Mouse (Mus musculus) thymus, postnatal 4 days (tissue): Measurements from ENCODE around the gene Ccdc8.
"Not testable (repeated sequence)": the region's sequence is repeated elsewhere in the genome, so short reads cannot be mapped to it uniquely, and the experiment has no call there.

Experiments used
- DNase-seq: peaks from one replicate; pipeline ENCODE4 v3.0.0; 2021

The Ccdc8 gene

GRCm38 (mm10) chr7:16992451-16992807 lies at the start of gene Ccdc8:
Ccdc8 (plus strand) TSS chr7:16992708.
- no peak for DNase-seq

GRCm38 (mm10) chr7:16942861-16943260 lies 49.6 kb upstream of the Ccdc8 start:
- peak; percentile 54 for DNase-seq

- DNase-seq: peak; percentile 95
Observed at GRCm38 (mm10) chr7:16944061-16944807, 48.3 kb upstream of the Ccdc8 start, which contains the start of gene Pnmal2. Pnmal2 (plus strand) TSS chr7:16944682.

GRCm38 (mm10) chr7:16944808-16945315 lies 47.6 kb upstream of the Ccdc8 start:
- DNase-seq: no peak

GRCm38 (mm10) chr7:16945419-16945818 lies 47.1 kb upstream of the Ccdc8 start:
- peak; percentile 41 for DNase-seq

- peak; percentile 35 for DNase-seq
Observed at GRCm38 (mm10) chr7:16946441-16947348, 45.8 kb upstream of the Ccdc8 start.

GRCm38 (mm10) chr7:16947349-16947895 lies 45.1 kb upstream of the Ccdc8 start:
- DNase-seq: no peak

GRCm38 (mm10) chr7:16947959-16948361 lies 44.5 kb upstream of the Ccdc8 start:
- DNase-seq: no peak

GRCm38 (mm10) chr7:16948923-16949458 lies 43.5 kb upstream of the Ccdc8 start:
- DNase-seq: no peak

GRCm38 (mm10) chr7:16949908-16950841 lies 42.3 kb upstream of the Ccdc8 start:
- peak; percentile 91 for DNase-seq

- DNase-seq: peak; percentile 87
Observed at GRCm38 (mm10) chr7:16950861-16951635, 41.5 kb upstream of the Ccdc8 start.

GRCm38 (mm10) chr7:16953776-16954175 lies 38.7 kb upstream of the Ccdc8 start:
- DNase-seq: not testable (repeated sequence)

GRCm38 (mm10) chr7:16955712-16956111 lies 36.8 kb upstream of the Ccdc8 start:
- DNase-seq: no peak

GRCm38 (mm10) chr7:16956410-16957265 lies 35.9 kb upstream of the Ccdc8 start:
- no peak for DNase-seq

- peak; percentile 40 for DNase-seq
Observed at GRCm38 (mm10) chr7:16959539-16960187, 32.8 kb upstream of the Ccdc8 start, which contains the start of gene Pnmal1. Pnmal1 (plus strand) TSS chr7:16959679.

- no peak for DNase-seq
Observed at GRCm38 (mm10) chr7:16961678-16962077, 30.8 kb upstream of the Ccdc8 start.

- DNase-seq: no peak
Observed at GRCm38 (mm10) chr7:16968414-16968813, 24.1 kb upstream of the Ccdc8 start.

- no peak for DNase-seq
Observed at GRCm38 (mm10) chr7:16971160-16971559, 21.3 kb upstream of the Ccdc8 start.

- DNase-seq: no peak
Observed at GRCm38 (mm10) chr7:16974018-16974417, 18.5 kb upstream of the Ccdc8 start.
